ENCODE assay signal across 19 mouse cellular contexts in genomic region chr7:29263831-29264230, GRCm38 (mm10). TPM values are rescaled to one million over a fixed set of nuclear protein-coding genes. Genes with fewer than 3 reads are reported as not detected.
DNase-seq lines count a peak whose midpoint lies in the region; ATAC-seq and TF ChIP-seq lines count a peak whose summit lies in the region.
"Had no signal": no experiment of that assay in that cellular context is flagged by ENCODE, and none has a peak within 500 bp of the region (broad histone marks: within the 10 kb centered on the region; RNA-seq: fewer than 3 reads in every experiment).

No protein-coding gene starts in this region.

- H3K9ac ChIP-seq in kidney, embryonic 16.5 days (replicated peaks; ENCODE audit: low read length): no peak overlapping the region
- peak overlapping the region; percentile 14; the same call in 1 of the 2 replicates for H3K9ac ChIP-seq in stomach, embryonic 16.5 days (ENCODE audit: low read length)
- H3K9ac ChIP-seq: embryonic facial prominence, embryonic 12.5 days; forebrain, embryonic 13.5 days; forebrain, embryonic 15.5 days had no signal

- no peaks in the 10 kb centered on the region for H3K36me3 ChIP-seq in kidney, adult 2 months (ENCODE audit: control insufficient read depth, insufficient read depth, low read length)
- no peaks in the 10 kb centered on the region for H3K36me3 ChIP-seq in kidney, embryonic 16.5 days (ENCODE audit: insufficient read depth, low read length)
- H3K36me3 ChIP-seq in small intestine, adult 2 months (ENCODE audit: control insufficient read depth, insufficient read depth, low read length): peaks cover 37% of the 10 kb centered on the region
- no peaks in the 10 kb centered on the region for H3K36me3 ChIP-seq in stomach, embryonic 16.5 days (ENCODE audit: control insufficient read depth, insufficient read depth, low read length)
- H3K36me3 ChIP-seq: embryonic facial prominence, embryonic 10.5 days; embryonic facial prominence, embryonic 12.5 days; forebrain, embryonic 15.5 days had no signal

- H3K27me3 ChIP-seq in kidney, adult 2 months (replicated peaks; ENCODE audit: control insufficient read depth, insufficient read depth, low read length): no peaks in the 10 kb centered on the region
- no peaks in the 10 kb centered on the region for H3K27me3 ChIP-seq in kidney, embryonic 16.5 days (ENCODE audit: insufficient read depth, low read length)
- no peaks in the 10 kb centered on the region for H3K27me3 ChIP-seq in small intestine, adult 2 months (ENCODE audit: control insufficient read depth, insufficient read depth, low read length)
- H3K27me3 ChIP-seq in stomach, embryonic 16.5 days (ENCODE audit: control insufficient read depth, insufficient read depth, low read length): no peaks in the 10 kb centered on the region
- H3K27me3 ChIP-seq: embryonic facial prominence, embryonic 12.5 days; forebrain, embryonic 13.5 days; forebrain, embryonic 15.5 days had no signal

- H3K4me3 ChIP-seq in kidney, adult 2 months (ENCODE audit: insufficient read depth, low read depth, low read length): no peak overlapping the region
- H3K4me3 ChIP-seq in kidney, embryonic 16.5 days (ENCODE audit: low read length): no peak overlapping the region
- H3K4me3 ChIP-seq in small intestine, adult 2 months (ENCODE audit: low read depth, low read length): no peak overlapping the region
- no peak overlapping the region for H3K4me3 ChIP-seq in stomach, embryonic 16.5 days (replicated peaks; ENCODE audit: low read length)
- H3K4me3 ChIP-seq: embryonic facial prominence, embryonic 10.5 days; embryonic facial prominence, embryonic 12.5 days; forebrain, embryonic 13.5 days; forebrain, embryonic 15.5 days had no signal

- no peak for ATAC-seq in kidney, embryonic 16.5 days (ENCODE audit: low FRiP score, low TSS enrichment)
- no peak for ATAC-seq in stomach, embryonic 16.5 days (ENCODE audit: insufficient read depth, low FRiP score)
- ATAC-seq: forebrain, embryonic 13.5 days; forebrain, embryonic 15.5 days had no signal

- H3K9me3 ChIP-seq in kidney, embryonic 16.5 days (ENCODE audit: low read length): no peaks in the 10 kb centered on the region
- no peaks in the 10 kb centered on the region for H3K9me3 ChIP-seq in stomach, embryonic 16.5 days (replicated peaks; ENCODE audit: control insufficient read depth, low read length)
- H3K9me3 ChIP-seq: embryonic facial prominence, embryonic 10.5 days; embryonic facial prominence, embryonic 12.5 days; forebrain, embryonic 13.5 days; forebrain, embryonic 15.5 days had no signal

- peak; percentile 26 for DNase-seq in kidney, adult 2 months
- no peak for DNase-seq in heart, postnatal 4 days
- no peak for DNase-seq in layer of hippocampus, adult 11-12 months (ENCODE audit: low spot score)
- DNase-seq: adrenal gland, adult 2 months; adrenal gland, postnatal 10 days; adrenal gland, postnatal 25 days; cerebellum, adult 11-12 months; cerebellum, adult 2 months; cerebellum, adult 9-10 months; cerebellum, postnatal 10 days; cerebellum, postnatal 25 days had no signal

- no peak for TF ChIP-seq CTCF in kidney, adult 2 months (conservative IDR thresholded peaks at IDR 0.05; ENCODE audit: insufficient read depth, insufficient read length, low read depth, low read length)
- TF ChIP-seq CTCF in small intestine, adult 2 months (IDR thresholded peaks at IDR 0.05; ENCODE audit: extremely low read depth, insufficient read length, insufficient replicate concordance, low read depth, low read length): no peak

- H3K4me1 ChIP-seq in kidney, adult 2 months (ENCODE audit: control insufficient read depth, insufficient read depth, low read length): peaks cover 44% of the 10 kb centered on the region
- peaks cover 33% of the 10 kb centered on the region for H3K4me1 ChIP-seq in kidney, embryonic 16.5 days (ENCODE audit: insufficient read depth, low read length)
- peaks cover 37% of the 10 kb centered on the region for H3K4me1 ChIP-seq in small intestine, adult 2 months (ENCODE audit: control insufficient read depth, insufficient read depth, insufficient read length, low read length)
- peaks cover 12% of the 10 kb centered on the region for H3K4me1 ChIP-seq in stomach, embryonic 16.5 days (ENCODE audit: control insufficient read depth, insufficient read depth, low read length)

- no peak for TF ChIP-seq POLR2A in kidney, adult 2 months (IDR thresholded peaks at IDR 0.05; ENCODE audit: low read depth, low read length)
- no peak for TF ChIP-seq POLR2A in small intestine, adult 2 months (IDR thresholded peaks at IDR 0.05; ENCODE audit: low read depth, low read length)

- H3K27ac ChIP-seq in kidney, adult 2 months (ENCODE audit: insufficient read depth, low read depth, low read length): peak overlapping the region; percentile 69; the same call in 1 of the 2 replicates
- H3K27ac ChIP-seq in kidney, embryonic 16.5 days (ENCODE audit: low read length): no peak overlapping the region
- peak overlapping the region; percentile 72 for H3K27ac ChIP-seq in small intestine, adult 2 months (ENCODE audit: insufficient read depth, low read depth, low read length)
- H3K27ac ChIP-seq in stomach, embryonic 16.5 days (ENCODE audit: low read length): no peak overlapping the region
- H3K27ac ChIP-seq: embryonic facial prominence, embryonic 12.5 days; forebrain, embryonic 13.5 days; forebrain, embryonic 15.5 days had no signal

- no peak overlapping the region for H3K4me2 ChIP-seq in kidney, embryonic 16.5 days (replicated peaks; ENCODE audit: low read depth, low read length)
- H3K4me2 ChIP-seq in stomach, embryonic 16.5 days (ENCODE audit: low read depth, low read length): no peak overlapping the region
- H3K4me2 ChIP-seq: embryonic facial prominence, embryonic 12.5 days; forebrain, embryonic 13.5 days; forebrain, embryonic 15.5 days had no signal

- WGBS in kidney, adult 2 months: 67% methylated on average over 3 of the region's 3 CpGs
- 87% methylated on average over 3 of the region's 3 CpGs for WGBS in kidney, embryonic 16.5 days
- 23% methylated on average over 3 of the region's 3 CpGs for WGBS in small intestine, adult 2 months
- 71% methylated on average over 3 of the region's 3 CpGs for WGBS in stomach, embryonic 16.5 days

RNA-seq across cellular contexts. Expression of gene 2200002D01Rik, which starts 15.6 kb away (rescaled TPM):
- 4.6 and 7.2 TPM in 2 replicates for polyA plus RNA-seq in kidney, adult 2 months (2012; rRNA removed)
- 7.5 and 8.5 TPM in 2 replicates for polyA plus RNA-seq in kidney, embryonic 16.5 days (2015; fragmentation: Nextera tagmentation; extraction: Ambion mirVana)
- 287 and 852 TPM in 2 replicates for polyA plus RNA-seq in small intestine, adult 2 months (2012; rRNA removed)
- 77.3 and 80.2 TPM in 2 replicates for polyA plus RNA-seq in stomach, embryonic 16.5 days (2015; fragmentation: Nextera tagmentation; extraction: Ambion mirVana)
- 1 to 10 TPM; 4.4 to 8.1 TPM for total RNA-seq in heart, postnatal 4 days (2021)

RNA-seq across cellular contexts. Expression of gene Spint2, which starts 17.9 kb away (rescaled TPM):
- polyA plus RNA-seq in kidney, adult 2 months (2012; rRNA removed): 421 and 474 TPM in 2 replicates
- polyA plus RNA-seq in kidney, embryonic 16.5 days (2015; fragmentation: Nextera tagmentation; extraction: Ambion mirVana): 270 and 295 TPM in 2 replicates
- 663 and 1,754 TPM in 2 replicates for polyA plus RNA-seq in small intestine, adult 2 months (2012; rRNA removed)
- 399 and 413 TPM in 2 replicates for polyA plus RNA-seq in stomach, embryonic 16.5 days (2015; fragmentation: Nextera tagmentation; extraction: Ambion mirVana)
- total RNA-seq in heart, postnatal 4 days (2021): 10 to 100 TPM; 71.2 to 73.7 TPM
- polyA plus RNA-seq: C2C12 had no signal

RNA-seq across cellular contexts. Expression of gene Ppp1r14a, which starts 25.3 kb away (rescaled TPM):
- 12.3 and 16.1 TPM in 2 replicates for polyA plus RNA-seq in kidney, adult 2 months (2012; rRNA removed)
- polyA plus RNA-seq in kidney, embryonic 16.5 days (2015; fragmentation: Nextera tagmentation; extraction: Ambion mirVana): 19.6 and 25.1 TPM in 2 replicates
- 34.1 and 57.4 TPM in 2 replicates for polyA plus RNA-seq in small intestine, adult 2 months (2012; rRNA removed)
- polyA plus RNA-seq in stomach, embryonic 16.5 days (2015; fragmentation: Nextera tagmentation; extraction: Ambion mirVana): 46.8 and 48.8 TPM in 2 replicates
- total RNA-seq in heart, postnatal 4 days (2021): 10 to 100 TPM; 22.8 to 24.7 TPM

RNA-seq across cellular contexts. Expression of gene Yif1b, which starts 25.7 kb away (rescaled TPM):
- 179 and 207 TPM in 2 replicates for polyA plus RNA-seq in kidney, adult 2 months (2012; rRNA removed)
- polyA plus RNA-seq in kidney, embryonic 16.5 days (2015; fragmentation: Nextera tagmentation; extraction: Ambion mirVana): 134 and 143 TPM in 2 replicates
- 41.8 and 49.8 TPM in 2 replicates for polyA plus RNA-seq in small intestine, adult 2 months (2012; rRNA removed)
- 89.4 and 92.2 TPM in 2 replicates for polyA plus RNA-seq in stomach, embryonic 16.5 days (2015; fragmentation: Nextera tagmentation; extraction: Ambion mirVana)
- total RNA-seq in heart, postnatal 4 days (2021): 10 to 100 TPM; 81.5 to 82.5 TPM

RNA-seq across cellular contexts. Expression of gene Kcnk6, which starts 31.5 kb away (rescaled TPM):
- 4.4 and 5.6 TPM in 2 replicates for polyA plus RNA-seq in kidney, adult 2 months (2012; rRNA removed)
- 1.5 and 1.7 TPM in 2 replicates for polyA plus RNA-seq in kidney, embryonic 16.5 days (2015; fragmentation: Nextera tagmentation; extraction: Ambion mirVana)
- 23.4 and 42.4 TPM in 2 replicates for polyA plus RNA-seq in small intestine, adult 2 months (2012; rRNA removed)
- 2.2 and 3.1 TPM in 2 replicates for polyA plus RNA-seq in stomach, embryonic 16.5 days (2015; fragmentation: Nextera tagmentation; extraction: Ambion mirVana)
- 1 to 10 TPM; 5.3 to 5.7 TPM for total RNA-seq in heart, postnatal 4 days (2021)

Comparison
In these comparisons a context has a peak if more than half of its experiments do, and no peak if none do; other contexts are left out.
1. H3K27ac ChIP-seq: peak in kidney, adult 2 months (single experiment) and small intestine, adult 2 months (single experiment); none in kidney, embryonic 16.5 days (single experiment) and stomach, embryonic 16.5 days (single experiment).